Mouse (Mus musculus): ENCODE data around the gene Ttc27. TPM values are rescaled to one million over a fixed set of nuclear protein-coding genes. Genes with fewer than 3 reads are reported as not detected.

Ttc27 gene
- polyA plus RNA-seq, 1 experiment: 23.0 TPM

GRCm38 (mm10) chr17:74769390-74769811 lies 51.9 kb downstream of the Ttc27 start:
- H3K27ac ChIP-seq (ENCODE audit: control insufficient read depth, insufficient read depth, low read depth, low read length, poor library complexity): no peak overlapping the region
- H3K4me3 ChIP-seq (replicated peaks; ENCODE audit: control insufficient read depth, low read depth, low read length): no peak overlapping the region
- no peaks in the 10 kb centered on the region for H3K4me1 ChIP-seq (ENCODE audit: control insufficient read depth, insufficient read depth, low read length)
- no peak for TF ChIP-seq CTCF (IDR thresholded peaks at IDR 0.05; ENCODE audit: control insufficient read depth, insufficient read depth, low read length)
- no peak for TF ChIP-seq POLR2A (IDR thresholded peaks at IDR 0.05; ENCODE audit: borderline replicate concordance, control insufficient read depth, low read depth, low read length)
- 63% methylated on average over 9 of the region's 9 CpGs for WGBS

GRCm38 (mm10) chr17:74772364-74772763 lies 54.8 kb downstream of the Ttc27 start:
- 88% methylated on average over 4 of the region's 4 CpGs for WGBS
- TF ChIP-seq CTCF (IDR thresholded peaks at IDR 0.05; ENCODE audit: control insufficient read depth, insufficient read depth, low read length) (no peak), POLR2A (IDR thresholded peaks at IDR 0.05; ENCODE audit: borderline replicate concordance, control insufficient read depth, low read depth, low read length) (no peak)
- Histone ChIP-seq H3K4me3 (replicated peaks; ENCODE audit: control insufficient read depth, low read depth, low read length) (no peak overlapping the region), H3K27ac (ENCODE audit: control insufficient read depth, insufficient read depth, low read depth, low read length, poor library complexity) (no peak overlapping the region), H3K4me1 (ENCODE audit: control insufficient read depth, insufficient read depth, low read length) (no peaks in the 10 kb centered on the region)

- 91% methylated on average over 5 of the region's 5 CpGs for WGBS
- TF ChIP-seq CTCF (IDR thresholded peaks at IDR 0.05; ENCODE audit: control insufficient read depth, insufficient read depth, low read length): no peak
- TF ChIP-seq POLR2A (IDR thresholded peaks at IDR 0.05; ENCODE audit: borderline replicate concordance, control insufficient read depth, low read depth, low read length): no peak
- Histone ChIP-seq H3K27ac (ENCODE audit: control insufficient read depth, insufficient read depth, low read depth, low read length, poor library complexity) (no peak overlapping the region), H3K4me3 (replicated peaks; ENCODE audit: control insufficient read depth, low read depth, low read length) (no peak overlapping the region), H3K4me1 (ENCODE audit: control insufficient read depth, insufficient read depth, low read length) (no peaks in the 10 kb centered on the region)
Measured at GRCm38 (mm10) chr17:74773556-74773955, 56.0 kb downstream of the Ttc27 start.

GRCm38 (mm10) chr17:74780133-74780532 lies 62.6 kb downstream of the Ttc27 start:
- Histone ChIP-seq H3K4me1 (ENCODE audit: control insufficient read depth, insufficient read depth, low read length) (no peaks in the 10 kb centered on the region), H3K27ac (ENCODE audit: control insufficient read depth, insufficient read depth, low read depth, low read length, poor library complexity) (no peak overlapping the region), H3K4me3 (replicated peaks; ENCODE audit: control insufficient read depth, low read depth, low read length) (no peak overlapping the region)
- no peak for TF ChIP-seq CTCF (IDR thresholded peaks at IDR 0.05; ENCODE audit: control insufficient read depth, insufficient read depth, low read length)
- whole genome bisulfite sequencing: 90% methylated on average over 4 of the region's 4 CpGs

GRCm38 (mm10) chr17:74780627-74781026 lies 63.1 kb downstream of the Ttc27 start:
- WGBS: 89% methylated on average over 9 of the region's 9 CpGs
- H3K27ac ChIP-seq (ENCODE audit: control insufficient read depth, insufficient read depth, low read depth, low read length, poor library complexity): no peak overlapping the region
- no peaks in the 10 kb centered on the region for H3K4me1 ChIP-seq (ENCODE audit: control insufficient read depth, insufficient read depth, low read length)
- no peak for TF ChIP-seq POLR2A (IDR thresholded peaks at IDR 0.05; ENCODE audit: borderline replicate concordance, control insufficient read depth, low read depth, low read length)
- no peak for TF ChIP-seq CTCF (IDR thresholded peaks at IDR 0.05; ENCODE audit: control insufficient read depth, insufficient read depth, low read length)
- no peak overlapping the region for H3K4me3 ChIP-seq (replicated peaks; ENCODE audit: control insufficient read depth, low read depth, low read length)

- Histone ChIP-seq H3K27ac (ENCODE audit: control insufficient read depth, insufficient read depth, low read depth, low read length, poor library complexity) (no peak overlapping the region), H3K4me3 (replicated peaks; ENCODE audit: control insufficient read depth, low read depth, low read length) (no peak overlapping the region), H3K4me1 (ENCODE audit: control insufficient read depth, insufficient read depth, low read length) (no peaks in the 10 kb centered on the region)
- no peak for TF ChIP-seq POLR2A (IDR thresholded peaks at IDR 0.05; ENCODE audit: borderline replicate concordance, control insufficient read depth, low read depth, low read length)
- no peak for TF ChIP-seq CTCF (IDR thresholded peaks at IDR 0.05; ENCODE audit: control insufficient read depth, insufficient read depth, low read length)
Measured at GRCm38 (mm10) chr17:74781911-74782310, 64.4 kb downstream of the Ttc27 start.

- Histone ChIP-seq H3K4me1 (ENCODE audit: control insufficient read depth, insufficient read depth, low read length) (no peaks in the 10 kb centered on the region), H3K4me3 (replicated peaks; ENCODE audit: control insufficient read depth, low read depth, low read length) (no peak overlapping the region), H3K27ac (ENCODE audit: control insufficient read depth, insufficient read depth, low read depth, low read length, poor library complexity) (no peak overlapping the region)
- no peak for TF ChIP-seq CTCF (IDR thresholded peaks at IDR 0.05; ENCODE audit: control insufficient read depth, insufficient read depth, low read length)
- no peak for TF ChIP-seq POLR2A (IDR thresholded peaks at IDR 0.05; ENCODE audit: borderline replicate concordance, control insufficient read depth, low read depth, low read length)
- 70% methylated on average over 5 of the region's 5 CpGs for whole genome bisulfite sequencing
Measured at GRCm38 (mm10) chr17:74785586-74785985, 68.1 kb downstream of the Ttc27 start.

- WGBS: 91% methylated on average over 10 of the region's 10 CpGs
- TF ChIP-seq CTCF (IDR thresholded peaks at IDR 0.05; ENCODE audit: control insufficient read depth, insufficient read depth, low read length): no peak
- no peak for TF ChIP-seq POLR2A (IDR thresholded peaks at IDR 0.05; ENCODE audit: borderline replicate concordance, control insufficient read depth, low read depth, low read length)
- H3K27ac ChIP-seq (ENCODE audit: control insufficient read depth, insufficient read depth, low read depth, low read length, poor library complexity): no peak overlapping the region
- H3K4me1 ChIP-seq (ENCODE audit: control insufficient read depth, insufficient read depth, low read length): no peaks in the 10 kb centered on the region
- no peak overlapping the region for H3K4me3 ChIP-seq (replicated peaks; ENCODE audit: control insufficient read depth, low read depth, low read length)
Measured at GRCm38 (mm10) chr17:74786198-74786734, 68.7 kb downstream of the Ttc27 start.

All from bone marrow, adult 2 months (tissue).